Mouse (Mus musculus): ENCODE measurements at regions not wholly inside any gene's neighbourhood (a gene's known extent, or its start where the extent isn't known, plus 50 kb on each side); places are given as distances from the start of the nearest gene placed in this dataset.

- TF ChIP-seq POLR2A (IDR thresholded peaks at IDR 0.05; ENCODE audit: borderline replicate concordance, extremely low read depth, insufficient read depth, insufficient read length, poor library complexity, severe bottlenecking) (no peak), CTCF (IDR thresholded peaks at IDR 0.05; ENCODE audit: borderline replicate concordance, extremely low read depth, insufficient read depth, insufficient read length) (no peak)
- DNase-seq (ENCODE audit: low read depth), result peak; percentile 73
Observed at GRCm38 (mm10) chr12:97793364-97794120, 465.7 kb downstream of the Galc start.

GRCm38 (mm10) chr12:97783476-97783875, 475.8 kb downstream of the Galc start:
- DNase-seq (ENCODE audit: low read depth), result no peak

GRCm38 (mm10) chr12:97759116-97759515, 500.1 kb downstream of the Galc start:
- peak; percentile 52 for DNase-seq (ENCODE audit: low read depth)
- no peak for TF ChIP-seq CTCF (IDR thresholded peaks at IDR 0.05; ENCODE audit: borderline replicate concordance, extremely low read depth, insufficient read depth, insufficient read length)
- TF ChIP-seq POLR2A (IDR thresholded peaks at IDR 0.05; ENCODE audit: borderline replicate concordance, extremely low read depth, insufficient read depth, insufficient read length, poor library complexity, severe bottlenecking), result no peak

More at GRCm38 (mm10) chr12:97783476-97783875, 475.8 kb downstream of the Galc start:
- TF ChIP-seq POLR2A (IDR thresholded peaks at IDR 0.05; ENCODE audit: borderline replicate concordance, extremely low read depth, insufficient read depth, insufficient read length, poor library complexity, severe bottlenecking) (no peak), CTCF (IDR thresholded peaks at IDR 0.05; ENCODE audit: borderline replicate concordance, extremely low read depth, insufficient read depth, insufficient read length) (no peak)

DNA sequence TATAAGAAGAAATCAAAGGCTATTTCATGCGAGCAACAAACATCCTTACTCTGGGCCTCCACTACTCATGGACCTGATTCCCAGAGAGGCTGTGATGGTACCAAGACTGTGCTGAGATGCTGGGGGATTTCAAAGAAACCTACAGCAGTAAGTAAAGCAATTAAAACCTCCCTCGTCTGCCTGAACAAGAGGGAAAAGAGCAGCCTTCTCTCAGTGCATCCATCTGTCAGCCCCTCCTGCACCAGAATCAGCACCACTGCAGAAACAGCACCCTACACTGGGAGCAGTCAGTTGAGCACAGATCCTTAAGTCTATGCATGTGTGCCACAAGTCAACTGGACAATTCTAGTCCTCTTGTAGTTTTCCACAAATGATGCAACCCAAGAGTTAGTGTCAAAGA, 500.6 kb downstream of the Galc start:
- TF ChIP-seq POLR2A (IDR thresholded peaks at IDR 0.05; ENCODE audit: borderline replicate concordance, extremely low read depth, insufficient read depth, insufficient read length, poor library complexity, severe bottlenecking), result no peak
- TF ChIP-seq CTCF (IDR thresholded peaks at IDR 0.05; ENCODE audit: borderline replicate concordance, extremely low read depth, insufficient read depth, insufficient read length), result no peak
- DNase-seq (ENCODE audit: low read depth), result peak; percentile 63

DNA sequence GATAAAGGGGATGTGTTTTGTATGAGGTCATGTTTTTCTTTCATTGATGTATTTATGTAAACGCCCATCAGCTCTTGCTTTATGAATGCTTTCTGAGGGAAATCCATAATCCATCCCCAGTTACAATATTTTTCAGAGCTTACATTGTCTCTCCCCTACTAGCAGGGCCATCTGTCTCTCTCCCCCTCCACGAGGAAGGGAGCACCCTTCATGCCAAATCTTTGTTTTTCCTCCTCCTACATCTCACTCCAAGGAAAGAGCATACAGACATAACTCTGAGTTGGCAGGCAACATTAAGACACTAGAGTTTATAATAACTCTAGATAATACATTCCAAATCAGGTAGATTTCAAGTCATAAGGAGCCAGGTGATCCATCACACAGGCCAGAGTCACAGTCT, 509.1 kb downstream of the Galc start:
- no peak for DNase-seq (ENCODE audit: low read depth)
- no peak for TF ChIP-seq POLR2A (IDR thresholded peaks at IDR 0.05; ENCODE audit: borderline replicate concordance, extremely low read depth, insufficient read depth, insufficient read length, poor library complexity, severe bottlenecking)

DNA sequence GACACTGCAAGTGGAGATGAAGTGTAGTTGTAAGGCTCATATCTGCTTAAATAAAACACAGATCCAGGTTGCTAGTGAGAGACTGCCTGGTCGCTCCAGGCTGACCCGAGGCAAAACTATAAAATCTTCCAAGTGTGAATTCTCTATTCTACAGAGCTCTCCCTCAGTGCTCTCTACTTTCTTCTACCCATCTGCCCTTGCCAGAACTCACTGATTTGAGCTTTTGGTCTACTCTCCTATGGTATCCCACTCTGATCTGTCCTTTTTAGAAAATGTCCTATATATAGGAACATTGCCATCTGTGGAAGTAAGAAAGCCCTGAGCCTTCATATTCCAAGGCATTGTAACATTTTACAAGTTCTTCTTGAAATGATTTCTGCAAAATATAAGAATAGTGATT, 518.3 kb downstream of the Galc start:
- no peak for DNase-seq (ENCODE audit: low read depth)
- no peak for TF ChIP-seq CTCF (IDR thresholded peaks at IDR 0.05; ENCODE audit: borderline replicate concordance, extremely low read depth, insufficient read depth, insufficient read length)
- no peak for TF ChIP-seq POLR2A (IDR thresholded peaks at IDR 0.05; ENCODE audit: borderline replicate concordance, extremely low read depth, insufficient read depth, insufficient read length, poor library complexity, severe bottlenecking)

- DNase-seq (ENCODE audit: low read depth), result peak; percentile 29
- TF ChIP-seq CTCF (IDR thresholded peaks at IDR 0.05; ENCODE audit: borderline replicate concordance, extremely low read depth, insufficient read depth, insufficient read length) (no peak), POLR2A (IDR thresholded peaks at IDR 0.05; ENCODE audit: borderline replicate concordance, extremely low read depth, insufficient read depth, insufficient read length, poor library complexity, severe bottlenecking) (no peak)
Observed at GRCm38 (mm10) chr12:97732078-97732580, 527.1 kb downstream of the Galc start.

DNA sequence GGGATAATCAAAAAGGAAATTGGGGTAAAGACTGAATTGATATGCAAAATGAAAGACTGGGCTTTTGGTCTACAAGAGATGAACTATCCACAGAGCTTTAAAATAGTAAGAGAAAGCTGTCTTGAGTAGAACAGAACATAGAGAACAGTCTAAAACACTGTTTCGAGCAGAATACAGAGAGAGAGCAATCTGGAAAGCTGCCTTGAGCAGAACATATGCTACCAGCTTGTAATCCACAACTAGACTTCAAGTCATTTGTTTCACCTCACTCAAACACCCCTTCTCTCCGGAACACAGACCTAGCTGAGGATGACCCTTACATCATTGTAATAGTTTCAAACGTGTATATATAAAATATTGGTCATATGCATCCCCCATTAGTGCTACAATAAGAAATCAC, 538.7 kb downstream of the Galc start:
- DNase-seq (ENCODE audit: low read depth), result no peak
- no peak for TF ChIP-seq CTCF (IDR thresholded peaks at IDR 0.05; ENCODE audit: borderline replicate concordance, extremely low read depth, insufficient read depth, insufficient read length)
- TF ChIP-seq POLR2A (IDR thresholded peaks at IDR 0.05; ENCODE audit: borderline replicate concordance, extremely low read depth, insufficient read depth, insufficient read length, poor library complexity, severe bottlenecking), result no peak

DNA sequence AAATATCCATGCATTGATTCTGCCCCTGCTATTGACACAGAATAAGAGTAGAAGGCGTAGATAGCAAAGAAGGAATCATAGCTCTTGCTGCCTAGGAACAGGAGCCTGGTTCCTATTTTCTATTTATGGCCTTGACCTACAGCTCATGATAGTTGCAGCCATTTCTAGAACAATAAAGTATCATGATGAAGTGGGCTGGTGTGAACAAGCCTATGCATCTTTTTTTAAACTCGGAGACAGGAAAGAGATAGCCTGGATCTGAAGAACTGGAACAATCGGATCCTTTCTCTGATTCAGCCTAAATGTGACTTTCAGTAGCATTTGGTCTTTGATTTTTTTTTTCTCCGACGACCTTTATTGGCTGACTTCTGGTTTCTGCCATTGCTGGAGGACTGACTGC, 541.4 kb downstream of the Galc start:
- no peak for TF ChIP-seq CTCF (IDR thresholded peaks at IDR 0.05; ENCODE audit: borderline replicate concordance, extremely low read depth, insufficient read depth, insufficient read length)
- no peak for TF ChIP-seq POLR2A (IDR thresholded peaks at IDR 0.05; ENCODE audit: borderline replicate concordance, extremely low read depth, insufficient read depth, insufficient read length, poor library complexity, severe bottlenecking)
- no peak for DNase-seq (ENCODE audit: low read depth)

All from brain, embryonic 14.5 days (tissue).